Mouse (Mus musculus): ENCODE results near the gene Nrcam. TPM values are rescaled to one million over a fixed set of nuclear protein-coding genes. Genes with fewer than 3 reads are reported as not detected.

Nrcam gene
- polyA plus RNA-seq, 1 experiment from 2014 or later: 0.20 TPM

Other genes with a start within 250 kb of the Nrcam start
- 17.3 and 17.4 TPM in 2 replicates for gene Dnajb9, start 118.6 kb upstream of the Nrcam start, polyA plus RNA-seq (2015; fragmentation: Nextera tagmentation; extraction: Ambion mirVana)
- 26.0 and 28.0 TPM in 2 replicates for gene Pnpla8, start 107.5 kb upstream of the Nrcam start, polyA plus RNA-seq (2015; fragmentation: Nextera tagmentation; extraction: Ambion mirVana)